Mouse (Mus musculus): Measurements from ENCODE around the gene Cenpb. TPM values are rescaled to one million over a fixed set of nuclear protein-coding genes. Genes with fewer than 3 reads are reported as not detected.
"Not testable (repeated sequence)": the region's sequence is repeated elsewhere in the genome, so short reads cannot be mapped to it uniquely, and the experiment has no call there.

The Cenpb gene
- total RNA-seq (2014; rRNA removed): 106 and 112 TPM in 2 replicates
- polyA plus RNA-seq (2015; fragmentation: Nextera tagmentation; extraction: Ambion mirVana): 12.8 and 14.4 TPM in 2 replicates

GRCm38 (mm10) chr2:131179990-131180587 lies at the start of gene Cenpb:
Cenpb (minus strand) TSS chr2:131180067.
- 7% methylated on average over 44 of the region's 57 CpGs for WGBS
- ATAC-seq (peak; percentile 93), DNase-seq (ENCODE audit: low spot score) (peak; percentile 94)
- H3K4me3 ChIP-seq (ENCODE audit: low read length): peak within 1 kb of the TSS; percentile 75
- H3K4me1 ChIP-seq (ENCODE audit: insufficient read depth, low read length): peaks cover 30% of the 10 kb centered on the region
- H3K4me2 ChIP-seq (ENCODE audit: low read depth, low read length): peak within 1 kb of the TSS; percentile 91
- no peaks in the 10 kb centered on the region for H3K9me3 ChIP-seq (ENCODE audit: low read length)
- peak within 1 kb of the TSS; percentile 89 for H3K9ac ChIP-seq (replicated peaks; ENCODE audit: low read length)
- H3K27ac ChIP-seq: peak within 1 kb of the TSS; percentile 98
- TF ChIP-seq CTCF (IDR thresholded peaks at IDR 0.05; ENCODE audit: low read depth): peak; percentile 62; the same call in 1 of the 2 replicates
- H3K27me3 ChIP-seq (ENCODE audit: insufficient read depth, low read length): no peaks in the 10 kb centered on the region
- H3K36me3 ChIP-seq (ENCODE audit: insufficient read depth, low read length): no peaks in the 10 kb centered on the region

- H3K9me3 ChIP-seq (ENCODE audit: low read length): no peaks in the 10 kb centered on the region
- no peak overlapping the region for H3K4me3 ChIP-seq (ENCODE audit: low read length)
- no peaks in the 10 kb centered on the region for H3K4me1 ChIP-seq (ENCODE audit: insufficient read depth, low read length)
- no peak overlapping the region for H3K9ac ChIP-seq (replicated peaks; ENCODE audit: low read length)
- WGBS: 93% methylated on average over 3 of the region's 3 CpGs
- no peak overlapping the region for H3K27ac ChIP-seq
- TF ChIP-seq CTCF (IDR thresholded peaks at IDR 0.05; ENCODE audit: low read depth): no peak
- ATAC-seq (no peak), DNase-seq (ENCODE audit: low spot score) (no peak)
- H3K4me2 ChIP-seq (ENCODE audit: low read depth, low read length): no peak overlapping the region
- no peaks in the 10 kb centered on the region for H3K36me3 ChIP-seq (ENCODE audit: insufficient read depth, low read length)
- H3K27me3 ChIP-seq (ENCODE audit: insufficient read depth, low read length): no peaks in the 10 kb centered on the region
Measured at GRCm38 (mm10) chr2:131227243-131227642, 47.4 kb upstream of the Cenpb start.

GRCm38 (mm10) chr2:131226669-131227068 lies 46.8 kb upstream of the Cenpb start:
- not testable (repeated sequence) for H3K36me3 ChIP-seq (ENCODE audit: insufficient read depth, low read length); ATAC-seq; H3K9me3 ChIP-seq (ENCODE audit: low read length); DNase-seq (ENCODE audit: low spot score); H3K4me1 ChIP-seq (ENCODE audit: insufficient read depth, low read length); H3K4me3 ChIP-seq (ENCODE audit: low read length); H3K9ac ChIP-seq (replicated peaks; ENCODE audit: low read length); H3K4me2 ChIP-seq (ENCODE audit: low read depth, low read length); H3K27me3 ChIP-seq (ENCODE audit: insufficient read depth, low read length); H3K27ac ChIP-seq
- 78% methylated on average over 2 of the region's 2 CpGs for WGBS

DNA sequence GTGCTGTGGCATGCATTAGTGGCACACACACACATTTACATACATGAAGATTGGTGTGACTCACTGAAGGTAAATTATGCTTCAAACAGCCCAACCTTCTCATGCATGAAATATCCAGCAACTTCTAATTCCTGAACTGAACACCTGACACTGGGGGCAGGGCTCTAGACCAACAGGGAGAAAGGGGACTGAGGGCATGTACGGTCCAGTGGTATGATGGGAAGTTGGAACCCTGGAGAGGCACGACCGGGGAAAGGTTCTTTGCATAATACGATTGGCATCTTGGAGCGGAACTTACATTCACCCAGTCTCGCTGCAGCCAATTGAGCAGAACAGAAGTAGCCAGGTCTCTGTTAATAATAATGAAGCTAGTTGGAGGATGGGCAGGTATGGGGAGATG lies 45.3 kb upstream of the Cenpb start:
- Histone ChIP-seq H3K27me3 (ENCODE audit: insufficient read depth, low read length) (no peaks in the 10 kb centered on the region), H3K4me2 (ENCODE audit: low read depth, low read length) (no peak overlapping the region), H3K27ac (no peak overlapping the region), H3K9ac (replicated peaks; ENCODE audit: low read length) (no peak overlapping the region), H3K9me3 (ENCODE audit: low read length) (no peaks in the 10 kb centered on the region), H3K4me1 (ENCODE audit: insufficient read depth, low read length) (no peaks in the 10 kb centered on the region), H3K4me3 (ENCODE audit: low read length) (no peak overlapping the region), H3K36me3 (ENCODE audit: insufficient read depth, low read length) (no peaks in the 10 kb centered on the region)
- WGBS: 77% methylated on average over 6 of the region's 6 CpGs
- ATAC-seq: no peak
- no peak for DNase-seq (ENCODE audit: low spot score)
- no peak for TF ChIP-seq CTCF (IDR thresholded peaks at IDR 0.05; ENCODE audit: low read depth)

DNA sequence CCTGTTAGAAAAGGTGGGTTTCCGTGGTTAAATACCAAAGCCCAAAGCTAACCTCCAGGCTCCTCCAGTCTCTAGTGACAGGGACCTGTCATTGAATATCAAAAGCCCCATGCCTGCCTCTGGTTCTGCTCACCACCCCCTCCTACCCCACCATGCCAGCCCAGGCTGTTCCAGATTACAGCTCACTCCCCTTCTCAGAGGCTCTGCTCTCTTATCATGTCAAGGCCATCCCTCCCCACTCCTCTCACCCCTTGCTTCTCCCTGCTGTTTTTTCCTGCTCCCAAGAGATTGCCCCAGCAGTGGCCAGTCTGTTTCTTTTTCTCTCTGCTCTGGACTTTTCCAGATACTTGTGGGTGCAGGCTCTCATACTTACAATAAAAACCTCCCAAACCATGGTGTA lies 43.7 kb upstream of the Cenpb start:
- ATAC-seq: no peak
- Histone ChIP-seq H3K4me3 (ENCODE audit: low read length) (no peak overlapping the region), H3K9ac (replicated peaks; ENCODE audit: low read length) (no peak overlapping the region), H3K27ac (no peak overlapping the region), H3K4me1 (ENCODE audit: insufficient read depth, low read length) (no peaks in the 10 kb centered on the region), H3K9me3 (ENCODE audit: low read length) (no peaks in the 10 kb centered on the region), H3K4me2 (ENCODE audit: low read depth, low read length) (no peak overlapping the region), H3K36me3 (ENCODE audit: insufficient read depth, low read length) (no peaks in the 10 kb centered on the region), H3K27me3 (ENCODE audit: insufficient read depth, low read length) (no peaks in the 10 kb centered on the region)
- 78% methylated on average over 1 of the region's 1 CpGs for WGBS
- DNase-seq (ENCODE audit: low spot score): no peak
- TF ChIP-seq CTCF (IDR thresholded peaks at IDR 0.05; ENCODE audit: low read depth): no peak

GRCm38 (mm10) chr2:131222562-131222961 lies 42.7 kb upstream of the Cenpb start:
- H3K9me3 ChIP-seq (ENCODE audit: low read length): no peaks in the 10 kb centered on the region
- TF ChIP-seq CTCF (IDR thresholded peaks at IDR 0.05; ENCODE audit: low read depth): no peak
- no peaks in the 10 kb centered on the region for H3K27me3 ChIP-seq (ENCODE audit: insufficient read depth, low read length)
- peak; percentile 6 for DNase-seq (ENCODE audit: low spot score)
- 42% methylated on average over 5 of the region's 5 CpGs for WGBS
- no peak overlapping the region for H3K4me3 ChIP-seq (ENCODE audit: low read length)
- no peak overlapping the region for H3K27ac ChIP-seq
- H3K36me3 ChIP-seq (ENCODE audit: insufficient read depth, low read length): no peaks in the 10 kb centered on the region
- H3K4me2 ChIP-seq (ENCODE audit: low read depth, low read length): no peak overlapping the region
- H3K9ac ChIP-seq (replicated peaks; ENCODE audit: low read length): no peak overlapping the region
- no peaks in the 10 kb centered on the region for H3K4me1 ChIP-seq (ENCODE audit: insufficient read depth, low read length)
- no peak for ATAC-seq

GRCm38 (mm10) chr2:131221853-131222515 lies 42.1 kb upstream of the Cenpb start:
- no peak overlapping the region for H3K27ac ChIP-seq
- H3K9ac ChIP-seq (replicated peaks; ENCODE audit: low read length): no peak overlapping the region
- ATAC-seq: no peak
- no peaks in the 10 kb centered on the region for H3K4me1 ChIP-seq (ENCODE audit: insufficient read depth, low read length)
- no peak for TF ChIP-seq CTCF (IDR thresholded peaks at IDR 0.05; ENCODE audit: low read depth)
- DNase-seq (ENCODE audit: low spot score): no peak
- no peaks in the 10 kb centered on the region for H3K9me3 ChIP-seq (ENCODE audit: low read length)
- H3K27me3 ChIP-seq (ENCODE audit: insufficient read depth, low read length): no peaks in the 10 kb centered on the region
- no peak overlapping the region for H3K4me2 ChIP-seq (ENCODE audit: low read depth, low read length)
- H3K4me3 ChIP-seq (ENCODE audit: low read length): no peak overlapping the region
- H3K36me3 ChIP-seq (ENCODE audit: insufficient read depth, low read length): no peaks in the 10 kb centered on the region
- WGBS: 79% methylated on average over 3 of the region's 3 CpGs
